Mouse (Mus musculus) liver, embryonic 14.5 days (tissue): Measurements from ENCODE around the gene Gm3435.
"Not testable (repeated sequence)": the region's sequence is repeated elsewhere in the genome, so short reads cannot be mapped to it uniquely, and the experiment has no call there.

Experiments used
- CTCF ChIP-seq: IDR thresholded peaks from 2 replicates; pipeline ENCODE4 v1.5.1; 2016; ENCODE audit warnings: antibody characterized with exemption, low read depth, control low read depth
- EP300 ChIP-seq: IDR thresholded peaks from 2 replicates; pipeline ENCODE4 v1.6.1; 2016; ENCODE audit warnings: antibody characterized with exemption, low read depth

DNA sequence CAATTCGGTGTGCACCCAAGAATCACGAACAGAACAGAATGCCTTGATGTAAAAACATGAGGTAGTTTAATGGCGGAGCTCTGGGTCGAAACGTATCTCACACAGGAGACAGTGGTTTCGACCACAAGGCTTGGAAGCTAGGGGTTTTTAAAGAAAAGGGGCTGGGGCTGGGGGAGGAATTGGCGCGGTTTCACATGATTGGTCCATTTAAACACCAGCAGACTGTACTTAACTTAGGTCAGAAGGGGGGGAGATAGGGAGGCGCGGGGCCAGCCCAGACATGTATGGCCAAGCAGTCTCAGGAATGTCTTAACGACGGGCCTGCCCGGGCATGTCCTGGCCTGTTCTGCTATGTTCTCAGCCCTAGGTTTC is 43.8 kb downstream of the Gm3435 start:
- not testable (repeated sequence) for TF ChIP-seq CTCF, EP300
